Mouse (Mus musculus) megakaryocyte, embryonic 14.5 days (primary cell): ENCODE data around the gene Car5a. TPM values are rescaled to one million over a fixed set of nuclear protein-coding genes. Genes with fewer than 3 reads are reported as not detected.

Source experiments
- H3K27me3 ChIP-seq: replicated peaks from 2 replicates; pipeline ENCODE3; 2012; ENCODE audit warnings: inconsistent platforms
- H3K36me3 ChIP-seq: replicated peaks from 2 replicates; pipeline ENCODE3; 2012; ENCODE audit warnings: low read length, inconsistent platforms, mixed read lengths
- H3K4me1 ChIP-seq: 2 replicates; pipeline ENCODE4 v1.6.1; 2012; ENCODE audit warnings: inconsistent platforms
- H3K4me3 ChIP-seq: replicated peaks from 2 replicates; pipeline ENCODE3; 2012; ENCODE audit warnings: moderate library complexity, mild to moderate bottlenecking, inconsistent platforms
- H3K9me3 ChIP-seq: 2 replicates; pipeline ENCODE4 v1.6.1; 2012; ENCODE audit warnings: inconsistent platforms
- FLI1 ChIP-seq: IDR thresholded peaks from 2 replicates; pipeline ENCODE4 v1.6.1; 2012; ENCODE audit warnings: low read length, inconsistent platforms, mixed read lengths
- GATA1 ChIP-seq: IDR thresholded peaks from 3 replicates; pipeline ENCODE4 v1.6.1; 2012; ENCODE audit warnings: mixed read lengths, low read length, inconsistent platforms, borderline replicate concordance
- polyA plus RNA-seq: library from polyadenylated mRNA; stranded (reverse); fragments of >175 nt; gene quantifications from 2 replicates; pipeline ENCODE4 v1.2.3, GENCODE M21; 2012; ENCODE audit warnings: low replicate concordance; ENCODE audit not compliant: insufficient read depth

Gene Car5a
- polyA plus RNA-seq, 1 experiment: 2.1 TPM

GRCm38 (mm10) chr8:121949941-121950748, 5.4 kb upstream of the Car5a start:
- peaks cover 74% of the 10 kb centered on the region for H3K4me1 ChIP-seq
- no peaks in the 10 kb centered on the region for H3K9me3 ChIP-seq
- peaks cover 34% of the 10 kb centered on the region for H3K36me3 ChIP-seq
- TF ChIP-seq FLI1: no peak
- no peak for TF ChIP-seq GATA1
- peak overlapping the region; percentile 98 for H3K4me3 ChIP-seq
- H3K27me3 ChIP-seq: no peaks in the 10 kb centered on the region

- Histone ChIP-seq H3K27me3 (no peaks in the 10 kb centered on the region), H3K4me3 (peak within 1 kb of the TSS; percentile 98), H3K4me1 (peaks cover 74% of the 10 kb centered on the region), H3K9me3 (no peaks in the 10 kb centered on the region), H3K36me3 (peaks cover 34% of the 10 kb centered on the region)
- TF ChIP-seq FLI1 (no peak), GATA1 (no peak)
Observed at GRCm38 (mm10) chr8:121949222-121949800, 4.6 kb upstream of the Car5a start, which contains the start of gene Banp. TSS of gene Banp (plus strand) at chr8:121949750.

- Histone ChIP-seq H3K4me3 (peak overlapping the region; percentile 94), H3K9me3 (no peaks in the 10 kb centered on the region), H3K36me3 (peaks cover 30% of the 10 kb centered on the region), H3K27me3 (no peaks in the 10 kb centered on the region), H3K4me1 (peaks cover 74% of the 10 kb centered on the region)
- TF ChIP-seq FLI1 (no peak), GATA1 (no peak)
Observed at GRCm38 (mm10) chr8:121948321-121949145, 3.8 kb upstream of the Car5a start.

GRCm38 (mm10) chr8:121947753-121948141, 3.0 kb upstream of the Car5a start:
- Histone ChIP-seq H3K4me3 (peak overlapping the region; percentile 94), H3K9me3 (no peaks in the 10 kb centered on the region), H3K27me3 (no peaks in the 10 kb centered on the region), H3K36me3 (peaks cover 22% of the 10 kb centered on the region), H3K4me1 (peaks cover 74% of the 10 kb centered on the region)
- TF ChIP-seq FLI1: no peak
- TF ChIP-seq GATA1: no peak

GRCm38 (mm10) chr8:121947047-121947752, 2.5 kb upstream of the Car5a start:
- peaks cover 17% of the 10 kb centered on the region for H3K36me3 ChIP-seq
- no peaks in the 10 kb centered on the region for H3K9me3 ChIP-seq
- TF ChIP-seq GATA1 (no peak), FLI1 (no peak)
- peak overlapping the region; percentile 94 for H3K4me3 ChIP-seq
- H3K4me1 ChIP-seq: peaks cover 71% of the 10 kb centered on the region
- H3K27me3 ChIP-seq: no peaks in the 10 kb centered on the region

- Histone ChIP-seq H3K36me3 (peaks cover 15% of the 10 kb centered on the region), H3K4me3 (peak overlapping the region; percentile 94), H3K9me3 (no peaks in the 10 kb centered on the region), H3K4me1 (peaks cover 77% of the 10 kb centered on the region), H3K27me3 (no peaks in the 10 kb centered on the region)
- TF ChIP-seq GATA1 (no peak), FLI1 (no peak)
Observed at GRCm38 (mm10) chr8:121946351-121946750, 1.6 kb upstream of the Car5a start.

- H3K36me3 ChIP-seq: peaks cover 22% of the 10 kb centered on the region
- H3K27me3 ChIP-seq: no peaks in the 10 kb centered on the region
- TF ChIP-seq FLI1 (no peak), GATA1 (no peak)
- peaks cover 87% of the 10 kb centered on the region for H3K4me1 ChIP-seq
- no peak overlapping the region for H3K4me3 ChIP-seq
- H3K9me3 ChIP-seq: no peaks in the 10 kb centered on the region
Observed at GRCm38 (mm10) chr8:121943716-121944115, 988 bp downstream of the Car5a start.

GRCm38 (mm10) chr8:121943057-121943540, 1.6 kb downstream of the Car5a start:
- TF ChIP-seq FLI1 (no peak), GATA1 (no peak)
- Histone ChIP-seq H3K4me1 (peaks cover 87% of the 10 kb centered on the region), H3K27me3 (no peaks in the 10 kb centered on the region), H3K9me3 (peaks cover 2% of the 10 kb centered on the region), H3K36me3 (peaks cover 29% of the 10 kb centered on the region), H3K4me3 (peak overlapping the region; percentile 65)

GRCm38 (mm10) chr8:121938732-121939131, 6.0 kb downstream of the Car5a start:
- H3K4me3 ChIP-seq: no peak overlapping the region
- peaks cover 87% of the 10 kb centered on the region for H3K4me1 ChIP-seq
- peaks cover 5% of the 10 kb centered on the region for H3K9me3 ChIP-seq
- no peaks in the 10 kb centered on the region for H3K27me3 ChIP-seq
- peaks cover 41% of the 10 kb centered on the region for H3K36me3 ChIP-seq
- no peak for TF ChIP-seq GATA1
- TF ChIP-seq FLI1: no peak

- Histone ChIP-seq H3K27me3 (no peaks in the 10 kb centered on the region), H3K9me3 (peaks cover 5% of the 10 kb centered on the region), H3K4me1 (peaks cover 83% of the 10 kb centered on the region), H3K36me3 (peaks cover 44% of the 10 kb centered on the region), H3K4me3 (no peak overlapping the region)
- TF ChIP-seq FLI1: no peak
- no peak for TF ChIP-seq GATA1
Observed at GRCm38 (mm10) chr8:121936391-121936790, 8.3 kb downstream of the Car5a start.
